8 mouse cellular contexts compared by ENCODE assay signal in genomic region chr19:10880975-10881425, GRCm38 (mm10). TPM values are rescaled to one million over a fixed set of nuclear protein-coding genes. Genes with fewer than 3 reads are reported as not detected.
DNase-seq lines count a peak whose midpoint lies in the region; ATAC-seq and TF ChIP-seq lines count a peak whose summit lies in the region.

No protein-coding gene starts in this region.

- ATAC-seq in embryonic facial prominence, embryonic 11.5 days (replicated peaks; ENCODE audit: insufficient number of reproducible peaks, low FRiP score, low TSS enrichment, low read depth), result peak; percentile 88; the same call in 1 of the 2 replicates
- ATAC-seq in midbrain, embryonic 12.5 days (ENCODE audit: low FRiP score, low read depth), result no peak; the same call in 1 of the 2 replicates

- no peak for TF ChIP-seq CTCF in liver, adult 2 months (IDR thresholded peaks at IDR 0.05; ENCODE audit: low read depth, low read length)

- H3K4me1 ChIP-seq in liver, adult 2 months (ENCODE audit: control insufficient read depth, insufficient read depth, low read length), result peaks cover 8% of the 10 kb centered on the region; the same call in 1 of the 2 replicates
- 0 out of 2 replicates have a peak, but pooled peaks cover 5% of the 10 kb centered on the region for H3K4me1 ChIP-seq in embryonic facial prominence, embryonic 11.5 days (ENCODE audit: control insufficient read depth, insufficient read depth, low read length)
- peaks cover 30% of the 10 kb centered on the region for H3K4me1 ChIP-seq in hindbrain, embryonic 10.5 days (replicated peaks)
- H3K4me1 ChIP-seq in midbrain, embryonic 12.5 days, result peaks cover 20% of the 10 kb centered on the region

- H3K4me3 ChIP-seq in liver, adult 2 months (ENCODE audit: insufficient read depth, low read depth, low read length), result peak overlapping the region; percentile 79
- peak overlapping the region; percentile 53 for H3K4me3 ChIP-seq in embryonic facial prominence, embryonic 11.5 days (ENCODE audit: low read depth, low read length)
- H3K4me3 ChIP-seq in hindbrain, embryonic 10.5 days, result peak overlapping the region; percentile 66
- peak overlapping the region; percentile 53 for H3K4me3 ChIP-seq in midbrain, embryonic 12.5 days

- no peak for DNase-seq in liver, adult 2 months (ENCODE audit: extremely low read depth, low read depth, low spot score)
- no peak for DNase-seq in liver
- no peak for DNase-seq in embryonic facial prominence, embryonic 11.5 days (ENCODE audit: low spot score)
- no peak for DNase-seq in hindbrain, embryonic 10.5 days (ENCODE audit: low spot score)
- no peak for DNase-seq in embryo, embryonic 9.5 days (ENCODE audit: extremely low spot score)
- no peak for DNase-seq in spleen, postnatal 14 days (ENCODE audit: low spot score in 2 of 2)
- DNase-seq in left cerebral cortex, adult 8-10 months (ENCODE audit: low spot score in 2 of 2), result no peak

- peak overlapping the region; percentile 93 for H3K4me2 ChIP-seq in embryonic facial prominence, embryonic 11.5 days (ENCODE audit: low read depth, low read length)
- H3K4me2 ChIP-seq in midbrain, embryonic 12.5 days (replicated peaks), result peak overlapping the region; percentile 86

- peak overlapping the region; percentile 72 for H3K9ac ChIP-seq in liver, adult 2 months (ENCODE audit: low read depth, low read length)
- H3K9ac ChIP-seq in embryonic facial prominence, embryonic 11.5 days (replicated peaks; ENCODE audit: low read length), result peak overlapping the region; percentile 77
- peak overlapping the region; percentile 66 for H3K9ac ChIP-seq in midbrain, embryonic 12.5 days (replicated peaks)

- no peaks in the 10 kb centered on the region for H3K36me3 ChIP-seq in liver, adult 2 months (ENCODE audit: control insufficient read depth, insufficient read depth, low read length)
- H3K36me3 ChIP-seq in embryonic facial prominence, embryonic 11.5 days (replicated peaks; ENCODE audit: control insufficient read depth, insufficient read depth, low read depth, low read length), result peaks cover 2% of the 10 kb centered on the region; the same call in 1 of the 2 replicates
- peaks cover 17% of the 10 kb centered on the region for H3K36me3 ChIP-seq in hindbrain, embryonic 10.5 days
- H3K36me3 ChIP-seq in midbrain, embryonic 12.5 days, result no peaks in the 10 kb centered on the region

- peak overlapping the region; percentile 30; the same call in 1 of the 2 replicates for H3K27ac ChIP-seq in liver, adult 2 months (replicated peaks; ENCODE audit: insufficient read depth, low read depth, low read length)
- H3K27ac ChIP-seq in embryonic facial prominence, embryonic 11.5 days (replicated peaks; ENCODE audit: low read depth, low read length), result peak overlapping the region; percentile 86; the same call in 1 of the 2 replicates
- peak overlapping the region; percentile 97 for H3K27ac ChIP-seq in hindbrain, embryonic 10.5 days
- H3K27ac ChIP-seq in midbrain, embryonic 12.5 days (replicated peaks), result peak overlapping the region; percentile 96

- TF ChIP-seq POLR2A in liver, adult 2 months (IDR thresholded peaks at IDR 0.05; ENCODE audit: extremely low read depth, insufficient read depth, low read length), result no peak

- peaks cover 20% of the 10 kb centered on the region; the same call in 1 of the 2 replicates for H3K79me2 ChIP-seq in liver, adult 2 months (ENCODE audit: control insufficient read depth, insufficient read depth, low read length)

- H3K27me3 ChIP-seq in liver, adult 2 months (ENCODE audit: control insufficient read depth, insufficient read depth, low read length), result no peaks in the 10 kb centered on the region
- H3K27me3 ChIP-seq in embryonic facial prominence, embryonic 11.5 days (ENCODE audit: control insufficient read depth, insufficient read depth, low read length), result no peaks in the 10 kb centered on the region
- H3K27me3 ChIP-seq in hindbrain, embryonic 10.5 days (ENCODE audit: insufficient read depth, poor library complexity, severe bottlenecking), result no peaks in the 10 kb centered on the region
- H3K27me3 ChIP-seq in midbrain, embryonic 12.5 days, result no peaks in the 10 kb centered on the region

- no peaks in the 10 kb centered on the region for H3K9me3 ChIP-seq in embryonic facial prominence, embryonic 11.5 days (replicated peaks; ENCODE audit: control insufficient read depth, low read length)
- 0 out of 2 replicates have a peak, but pooled peaks cover 9% of the 10 kb centered on the region for H3K9me3 ChIP-seq in hindbrain, embryonic 10.5 days
- H3K9me3 ChIP-seq in midbrain, embryonic 12.5 days, result 0 out of 2 replicates have a peak, but pooled peaks cover 4% of the 10 kb centered on the region

- 4% methylated on average over 14 of the region's 14 CpGs for WGBS in liver, adult 2 months
- 1% methylated on average over 14 of the region's 14 CpGs for WGBS in embryonic facial prominence, embryonic 11.5 days
- WGBS in hindbrain, embryonic 10.5 days, result 1% methylated on average over 14 of the region's 14 CpGs
- WGBS in midbrain, embryonic 12.5 days, result 3% methylated on average over 14 of the region's 14 CpGs

RNA-seq across cellular contexts. Expression of gene Tmem109, which starts 0.8 kb away (rescaled TPM):
- 7.1 and 8.9 TPM in 2 replicates for total RNA-seq in liver, adult 2 months (2014; rRNA removed)
- polyA plus RNA-seq in liver, adult 2 months (2012; rRNA removed), result 32.2 and 35.2 TPM in 2 replicates
- 64.9 and 67.5 TPM in 2 replicates for polyA plus RNA-seq in embryonic facial prominence, embryonic 11.5 days (2014; fragmentation: Nextera tagmentation; extraction: Ambion mirVana)
- polyA plus RNA-seq in hindbrain, embryonic 10.5 days (2016; fragmentation: Nextera tagmentation; extraction: Ambion mirVana), result 50.8 and 57.3 TPM in 2 replicates
- 36.4 and 40.3 TPM in 2 replicates for polyA plus RNA-seq in midbrain, embryonic 12.5 days (2016; fragmentation: Nextera tagmentation; extraction: Ambion mirVana)
- total RNA-seq in left cerebral cortex, adult 8-10 months (2022), result 10 to 100 TPM; 45.0 to 48.1 (median 45.5) TPM

RNA-seq across cellular contexts. Expression of gene Tmem132a, which starts 11.3 kb away (rescaled TPM):
- total RNA-seq in liver, adult 2 months (2014; rRNA removed), result 0.18 and 0.40 TPM in 2 replicates
- 0.75 and 0.90 TPM in 2 replicates for polyA plus RNA-seq in liver, adult 2 months (2012; rRNA removed)
- 51.5 and 60.8 TPM in 2 replicates for polyA plus RNA-seq in embryonic facial prominence, embryonic 11.5 days (2014; fragmentation: Nextera tagmentation; extraction: Ambion mirVana)
- polyA plus RNA-seq in hindbrain, embryonic 10.5 days (2016; fragmentation: Nextera tagmentation; extraction: Ambion mirVana), result 119 and 135 TPM in 2 replicates
- polyA plus RNA-seq in midbrain, embryonic 12.5 days (2016; fragmentation: Nextera tagmentation; extraction: Ambion mirVana), result 146 and 150 TPM in 2 replicates
- total RNA-seq in left cerebral cortex, adult 8-10 months (2022), result 100 to 1,000 TPM; 218 to 239 (median 228) TPM

RNA-seq across cellular contexts. Expression of gene Prpf19, which starts 14.0 kb away (rescaled TPM):
- 95.5 and 100 TPM in 2 replicates for total RNA-seq in liver, adult 2 months (2014; rRNA removed)
- polyA plus RNA-seq in liver, adult 2 months (2012; rRNA removed), result 150 and 184 TPM in 2 replicates
- 46.7 and 48.4 TPM in 2 replicates for polyA plus RNA-seq in embryonic facial prominence, embryonic 11.5 days (2014; fragmentation: Nextera tagmentation; extraction: Ambion mirVana)
- polyA plus RNA-seq in hindbrain, embryonic 10.5 days (2016; fragmentation: Nextera tagmentation; extraction: Ambion mirVana), result 35.9 and 43.5 TPM in 2 replicates
- polyA plus RNA-seq in midbrain, embryonic 12.5 days (2016; fragmentation: Nextera tagmentation; extraction: Ambion mirVana), result 39.1 and 41.1 TPM in 2 replicates
- 100 to 1,000 TPM; 196 to 220 (median 207) TPM for total RNA-seq in left cerebral cortex, adult 8-10 months (2022)

RNA-seq across cellular contexts. Expression of gene Zp1, which starts 39.4 kb away (rescaled TPM):
- total RNA-seq in liver, adult 2 months (2014; rRNA removed), result not detected in 2 replicates
- not detected in 2 replicates for polyA plus RNA-seq in liver, adult 2 months (2012; rRNA removed)
- polyA plus RNA-seq in embryonic facial prominence, embryonic 11.5 days (2014; fragmentation: Nextera tagmentation; extraction: Ambion mirVana), result not detected in 2 replicates
- 0.08 TPM in 1 of 2 replicates, not detected in the other for polyA plus RNA-seq in hindbrain, embryonic 10.5 days (2016; fragmentation: Nextera tagmentation; extraction: Ambion mirVana)
- 0.38 TPM in 1 of 2 replicates, not detected in the other for polyA plus RNA-seq in midbrain, embryonic 12.5 days (2016; fragmentation: Nextera tagmentation; extraction: Ambion mirVana)
- total RNA-seq in left cerebral cortex, adult 8-10 months (2022), result 1 to 10 TPM in 1 of 4 experiments, under 1 TPM in 1, not detected in 2; 0.19 to 1.5 TPM

RNA-seq across cellular contexts. Expression of gene Slc15a3, which starts 41.5 kb away (rescaled TPM):
- 3.3 and 5.6 TPM in 2 replicates for total RNA-seq in liver, adult 2 months (2014; rRNA removed)
- 6.2 and 10.6 TPM in 2 replicates for polyA plus RNA-seq in liver, adult 2 months (2012; rRNA removed)
- polyA plus RNA-seq in embryonic facial prominence, embryonic 11.5 days (2014; fragmentation: Nextera tagmentation; extraction: Ambion mirVana), result 0.24 and 0.67 TPM in 2 replicates
- 0.50 and 0.93 TPM in 2 replicates for polyA plus RNA-seq in hindbrain, embryonic 10.5 days (2016; fragmentation: Nextera tagmentation; extraction: Ambion mirVana)
- 0.12 and 0.29 TPM in 2 replicates for polyA plus RNA-seq in midbrain, embryonic 12.5 days (2016; fragmentation: Nextera tagmentation; extraction: Ambion mirVana)
- total RNA-seq in left cerebral cortex, adult 8-10 months (2022), result 10 to 100 TPM in 1 of 4 experiments, 1 to 10 TPM in 3; 1.2 to 11.7 (median 3.9) TPM

Comparison
In these comparisons a context has a peak if more than half of its experiments do, and no peak if none do; other contexts are left out.
1. H3K27ac ChIP-seq: peak in every context shown above with its lines; median percentile 97 in hindbrain, embryonic 10.5 days; 96 in midbrain, embryonic 12.5 days; 86 in embryonic facial prominence, embryonic 11.5 days; 30 in liver, adult 2 months.
2. RNA of gene Tmem132a, which starts 11.3 kb away (polyA plus RNA-seq): 146 to 150 TPM in midbrain, embryonic 12.5 days, 119 to 135 TPM in hindbrain, embryonic 10.5 days and 51.5 to 60.8 TPM in embryonic facial prominence, embryonic 11.5 days; 0.75 to 0.90 TPM in liver, adult 2 months; every median in the first group is over 10 times any median in the second.
3. Peak in every context shown above with its lines, with median percentiles within 50 percentile points of each other: H3K4me3 ChIP-seq and H3K9ac ChIP-seq.